13 mouse cellular contexts compared by ENCODE assay signal in the genomic region with DNA sequence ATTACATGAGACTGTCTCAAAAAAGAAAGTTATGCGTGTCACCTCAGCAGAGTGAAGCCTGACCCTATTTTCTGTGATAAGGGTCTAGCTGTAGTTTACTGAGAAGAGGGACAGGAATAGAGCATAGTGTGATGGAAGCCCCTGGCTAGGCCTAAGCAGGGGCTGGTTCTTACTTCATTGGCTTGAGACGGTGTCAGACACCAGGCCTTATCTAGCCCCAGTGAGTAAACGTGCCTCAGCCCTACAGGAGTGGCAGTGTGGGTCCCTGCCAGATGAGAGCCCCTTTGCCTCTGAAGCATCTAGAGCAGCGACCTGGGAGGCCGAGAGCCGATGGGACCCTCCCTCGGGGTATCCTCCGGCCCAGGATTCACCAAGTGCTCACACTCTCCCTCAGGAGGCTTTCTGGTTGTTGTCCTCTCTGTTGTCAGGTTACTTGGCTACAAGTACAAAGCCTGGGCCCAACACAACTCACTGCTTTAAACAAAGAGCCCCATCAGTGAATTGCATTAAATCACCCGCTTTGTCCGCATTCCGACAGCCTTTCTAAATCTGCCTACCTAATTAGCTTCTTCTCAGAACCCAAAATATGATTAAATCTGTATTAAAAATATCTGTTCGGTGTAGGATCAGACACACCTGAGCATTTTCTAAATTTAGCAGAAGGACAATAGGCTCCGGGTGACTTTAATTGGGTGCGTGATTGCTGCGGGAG. TPM values are rescaled to one million over a fixed set of nuclear protein-coding genes. Genes with fewer than 3 reads are reported as not detected.
DNase-seq lines count a peak whose midpoint lies in the region; ATAC-seq and TF ChIP-seq lines count a peak whose summit lies in the region.
"Had no signal": no experiment of that assay in that cellular context is flagged by ENCODE, and none has a peak within 500 bp of the region (broad histone marks: within the 10 kb centered on the region; RNA-seq: fewer than 3 reads in every experiment).

No protein-coding gene starts in this region.

- peak overlapping the region; percentile 50 for H3K9ac ChIP-seq in forebrain, embryonic 13.5 days
- no peak overlapping the region for H3K9ac ChIP-seq in hindbrain, embryonic 15.5 days
- peak overlapping the region; percentile 15; the same call in 1 of the 2 replicates for H3K9ac ChIP-seq in midbrain, postnatal 0 days (replicated peaks; ENCODE audit: low read length, poor library complexity, severe bottlenecking)
- H3K9ac ChIP-seq: intestine, embryonic 15.5 days had no signal

- H3K36me3 ChIP-seq in forebrain, embryonic 10.5 days (replicated peaks) = no peaks in the 10 kb centered on the region
- H3K36me3 ChIP-seq in forebrain, embryonic 13.5 days (ENCODE audit: poor library complexity, severe bottlenecking) = no peaks in the 10 kb centered on the region
- no peaks in the 10 kb centered on the region for H3K36me3 ChIP-seq in hindbrain, embryonic 15.5 days
- no peaks in the 10 kb centered on the region for H3K36me3 ChIP-seq in midbrain, postnatal 0 days (ENCODE audit: insufficient read depth, low read length)
- H3K36me3 ChIP-seq: intestine, embryonic 15.5 days had no signal

- no peak for DNase-seq in forebrain, embryonic 10.5 days (ENCODE audit: extremely low spot score, low spot score)
- DNase-seq in midbrain, postnatal 0 days (ENCODE audit: low spot score) = no peak
- no peak for DNase-seq in cerebellum, adult 9-10 months
- no peak for DNase-seq in urinary bladder, postnatal 25 days (ENCODE audit: low spot score)
- DNase-seq in adrenal gland, adult 8-10 months = no peak
- DNase-seq: right cerebral cortex, adult 18-20 months had no signal

- no peaks in the 10 kb centered on the region for H3K27me3 ChIP-seq in forebrain, embryonic 10.5 days (ENCODE audit: poor library complexity, severe bottlenecking)
- H3K27me3 ChIP-seq in forebrain, embryonic 13.5 days = no peaks in the 10 kb centered on the region
- H3K27me3 ChIP-seq in hindbrain, embryonic 15.5 days = no peaks in the 10 kb centered on the region
- no peaks in the 10 kb centered on the region for H3K27me3 ChIP-seq in midbrain, postnatal 0 days (ENCODE audit: insufficient read depth, low read length)
- H3K27me3 ChIP-seq: intestine, embryonic 15.5 days had no signal

- H3K4me1 ChIP-seq in forebrain, embryonic 10.5 days = peaks cover 14% of the 10 kb centered on the region
- peaks cover 30% of the 10 kb centered on the region for H3K4me1 ChIP-seq in forebrain, embryonic 13.5 days
- peaks cover 26% of the 10 kb centered on the region for H3K4me1 ChIP-seq in hindbrain, embryonic 15.5 days (replicated peaks)
- peaks cover 3% of the 10 kb centered on the region; the same call in 1 of the 2 replicates for H3K4me1 ChIP-seq in midbrain, postnatal 0 days (ENCODE audit: insufficient read depth, low read length)

- peak; percentile 69 for ATAC-seq in forebrain, embryonic 13.5 days
- peak; percentile 47; the same call in 1 of the 2 replicates for ATAC-seq in hindbrain, embryonic 15.5 days (ENCODE audit: low FRiP score, low read depth)
- ATAC-seq in midbrain, postnatal 0 days (ENCODE audit: low FRiP score) = peak; percentile 17; the same call in 1 of the 2 replicates
- ATAC-seq: intestine, embryonic 15.5 days had no signal

- TF ChIP-seq CTCF in midbrain, postnatal 0 days (IDR thresholded peaks at IDR 0.05) = no peak

- H3K9me3 ChIP-seq in forebrain, embryonic 10.5 days = no peaks in the 10 kb centered on the region
- no peaks in the 10 kb centered on the region for H3K9me3 ChIP-seq in forebrain, embryonic 13.5 days (replicated peaks)
- no peaks in the 10 kb centered on the region for H3K9me3 ChIP-seq in hindbrain, embryonic 15.5 days
- H3K9me3 ChIP-seq in midbrain, postnatal 0 days (ENCODE audit: low read length) = no peaks in the 10 kb centered on the region
- H3K9me3 ChIP-seq: intestine, embryonic 15.5 days had no signal

- peak overlapping the region; percentile 69 for H3K27ac ChIP-seq in forebrain, embryonic 10.5 days
- peak overlapping the region; percentile 77 for H3K27ac ChIP-seq in forebrain, embryonic 13.5 days
- H3K27ac ChIP-seq in hindbrain, embryonic 15.5 days (replicated peaks) = peak overlapping the region; percentile 65
- peak overlapping the region; percentile 59 for H3K27ac ChIP-seq in midbrain, postnatal 0 days (ENCODE audit: low read depth, low read length)
- H3K27ac ChIP-seq: intestine, embryonic 15.5 days; kidney, postnatal 0 days; macrophage had no signal

- peak overlapping the region; percentile 18 for H3K4me2 ChIP-seq in forebrain, embryonic 13.5 days
- H3K4me2 ChIP-seq in hindbrain, embryonic 15.5 days = 0 out of 2 replicates have a peak overlapping the region, but pooled peaks have one; percentile 14
- no peak overlapping the region for H3K4me2 ChIP-seq in midbrain, postnatal 0 days (ENCODE audit: low read depth, low read length, poor library complexity, severe bottlenecking)
- H3K4me2 ChIP-seq: intestine, embryonic 15.5 days had no signal

- 63% methylated on average over 15 of the region's 15 CpGs for WGBS in forebrain, embryonic 10.5 days
- 35% methylated on average over 15 of the region's 15 CpGs for whole genome bisulfite sequencing in forebrain, embryonic 13.5 days
- WGBS in hindbrain, embryonic 15.5 days = 34% methylated on average over 15 of the region's 15 CpGs
- WGBS in midbrain, postnatal 0 days = 39% methylated on average over 15 of the region's 15 CpGs

- H3K4me3 ChIP-seq in forebrain, embryonic 10.5 days = no peak overlapping the region
- H3K4me3 ChIP-seq in forebrain, embryonic 13.5 days = no peak overlapping the region
- H3K4me3 ChIP-seq in hindbrain, embryonic 15.5 days = no peak overlapping the region
- H3K4me3 ChIP-seq in midbrain, postnatal 0 days (ENCODE audit: low read depth, low read length) = no peak overlapping the region
- H3K4me3 ChIP-seq: erythroblast, embryonic 14.5 days; intestine, embryonic 15.5 days had no signal

RNA-seq across cellular contexts. Expression of a gene that starts 53.2 kb away (rescaled TPM):
- polyA plus RNA-seq in forebrain, embryonic 10.5 days (2016; fragmentation: Nextera tagmentation; extraction: Ambion mirVana) = 0.21 and 0.31 TPM in 2 replicates
- 5.3 and 5.6 TPM in 2 replicates for polyA plus RNA-seq in forebrain, embryonic 13.5 days (2015; fragmentation: Nextera tagmentation; extraction: Ambion mirVana)
- polyA plus RNA-seq in hindbrain, embryonic 15.5 days (2015; fragmentation: Nextera tagmentation; extraction: Ambion mirVana) = 10.0 and 10.4 TPM in 2 replicates
- total RNA-seq in midbrain, postnatal 0 days (2014; rRNA removed) = 67.4 and 80.5 TPM in 2 replicates
- polyA plus RNA-seq in midbrain, postnatal 0 days (2015; fragmentation: Nextera tagmentation; extraction: Ambion mirVana) = 9.6 and 10.6 TPM in 2 replicates
- 10 to 100 TPM in 2 of 4 experiments, 1 to 10 TPM in 2; 5.2 to 15.0 (median 10.0) TPM for total RNA-seq in adrenal gland, adult 8-10 months (2022)
- total RNA-seq: granulocyte monocyte progenitor cell, adult 5-6 weeks had no signal
- polyA plus RNA-seq: erythroblast, embryonic 14.5 days; macrophage had no signal

Comparison
In these comparisons a context has a peak if more than half of its experiments do, and no peak if none do; other contexts are left out.
1. ATAC-seq: peak in every context shown above with its lines; median percentile 69 in forebrain, embryonic 13.5 days; 47 in hindbrain, embryonic 15.5 days; 17 in midbrain, postnatal 0 days.